Mouse (Mus musculus) CH12.LX (cell line): Measurements from ENCODE around the gene B4galt1.

ENCODE experiments used
- BHLHE40 ChIP-seq: IDR thresholded peaks from 2 replicates; pipeline ENCODE4 v1.6.1; 2011; ENCODE audit warnings: mild to moderate bottlenecking, low read depth, low read length, improper control_type of control experiment
- CTCF ChIP-seq, 2 experiments: IDR thresholded peaks in 1 of 2; conservative IDR thresholded peaks in 1 of 2; 2 replicates each; pipeline ENCODE4 v1.5.1; 2011 to 2012; ENCODE audit warnings: low read depth in 2 of 2, low read length in 2 of 2, improper control_type of control experiment in 1 of 2, inconsistent platforms in 1 of 2, mild to moderate bottlenecking in 1 of 2, moderate library complexity in 1 of 2
- EP300 ChIP-seq: IDR thresholded peaks from 2 replicates; pipeline ENCODE4 v1.6.1; 2011; ENCODE audit warnings: low read length, improper control_type of control experiment
- GABPA ChIP-seq: IDR thresholded peaks from 2 replicates; pipeline ENCODE4 v1.6.1; 2012; ENCODE audit warnings: low read depth, low read length, improper control_type of control experiment, inconsistent platforms; ENCODE audit not compliant: insufficient replicate concordance
- IRF4 ChIP-seq: IDR thresholded peaks from 2 replicates; pipeline ENCODE4 v1.6.1; 2014; ENCODE audit warnings: low read depth, mild to moderate bottlenecking, inconsistent platforms, low read length, improper control_type of control experiment
- MEF2A ChIP-seq: IDR thresholded peaks from 2 replicates; pipeline ENCODE4 v1.6.1; 2014; ENCODE audit warnings: low read depth, mild to moderate bottlenecking, inconsistent platforms, low read length, improper control_type of control experiment, borderline replicate concordance
- MXI1 ChIP-seq: IDR thresholded peaks from 2 replicates; pipeline ENCODE4 v1.6.1; 2011; ENCODE audit warnings: mild to moderate bottlenecking, low read depth, low read length, improper control_type of control experiment
- NRF1 ChIP-seq: IDR thresholded peaks from 2 replicates; pipeline ENCODE4 v1.6.1; 2014; ENCODE audit warnings: low read depth, mild to moderate bottlenecking, inconsistent platforms, low read length, improper control_type of control experiment, moderate library complexity
- TCF12 ChIP-seq: IDR thresholded peaks from 2 replicates; pipeline ENCODE4 v1.6.1; 2014; ENCODE audit warnings: low read depth, mild to moderate bottlenecking, inconsistent platforms, low read length, improper control_type of control experiment
- USF1 ChIP-seq: IDR thresholded peaks from 2 replicates; pipeline ENCODE4 v1.6.1; 2014; ENCODE audit warnings: low read depth, mild to moderate bottlenecking, inconsistent platforms, low read length, improper control_type of control experiment
- ZMIZ1 ChIP-seq: IDR thresholded peaks from 2 replicates; pipeline ENCODE4 v1.6.1; 2012; ENCODE audit warnings: low read depth, mild to moderate bottlenecking, inconsistent platforms, low read length, improper control_type of control experiment

DNA sequence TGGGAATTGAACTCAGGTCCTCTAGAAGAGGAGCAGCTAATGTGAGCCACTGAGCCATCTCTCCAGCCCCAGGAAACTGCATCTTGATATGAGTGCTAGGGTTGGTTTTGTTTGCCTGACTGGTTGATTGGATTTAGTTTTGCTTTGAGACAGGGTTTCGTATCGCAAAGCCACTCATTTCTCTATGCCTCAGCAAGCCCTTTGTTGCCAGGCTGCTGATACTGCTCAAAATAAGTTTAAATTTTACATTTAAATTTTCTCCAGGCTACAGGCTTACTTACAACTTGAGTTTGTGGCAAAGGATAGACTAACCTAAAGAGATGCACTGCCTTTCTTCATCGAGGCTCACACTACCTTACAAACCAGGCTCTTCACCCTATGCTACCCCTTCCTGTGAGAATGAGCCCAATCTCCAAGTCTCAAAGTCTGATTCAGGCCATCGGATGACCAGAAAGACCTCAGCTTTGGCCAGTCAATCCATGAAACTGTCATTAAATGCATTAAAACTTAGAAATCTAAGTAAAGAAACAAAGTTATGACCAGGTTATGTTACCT lies 19.5 kb downstream of the B4galt1 start:
- TF ChIP-seq MXI1, result no peak
- TF ChIP-seq MEF2A, result peak; percentile 46; the same call in 1 of the 2 replicates
- TF ChIP-seq BHLHE40, result 0 out of 2 replicates have a peak, but pooled peaks have one; percentile 2
- TF ChIP-seq CTCF (conservative IDR thresholded peaks at IDR 0.05 in 1 of 2, IDR thresholded peaks at IDR 0.05 in 1 of 2; ENCODE audit: low read depth in 2 of 2, low read length in 2 of 2), result no peak
- no peak for TF ChIP-seq ZMIZ1
- TF ChIP-seq USF1, result no peak
- no peak for TF ChIP-seq GABPA
- peak; percentile 53; the same call in 1 of the 2 replicates for TF ChIP-seq EP300
- peak; percentile 83 for TF ChIP-seq IRF4
- no peak for TF ChIP-seq NRF1
- no peak for TF ChIP-seq TCF12
